Mouse (Mus musculus): ENCODE results near the gene Tnk1.

DNA sequence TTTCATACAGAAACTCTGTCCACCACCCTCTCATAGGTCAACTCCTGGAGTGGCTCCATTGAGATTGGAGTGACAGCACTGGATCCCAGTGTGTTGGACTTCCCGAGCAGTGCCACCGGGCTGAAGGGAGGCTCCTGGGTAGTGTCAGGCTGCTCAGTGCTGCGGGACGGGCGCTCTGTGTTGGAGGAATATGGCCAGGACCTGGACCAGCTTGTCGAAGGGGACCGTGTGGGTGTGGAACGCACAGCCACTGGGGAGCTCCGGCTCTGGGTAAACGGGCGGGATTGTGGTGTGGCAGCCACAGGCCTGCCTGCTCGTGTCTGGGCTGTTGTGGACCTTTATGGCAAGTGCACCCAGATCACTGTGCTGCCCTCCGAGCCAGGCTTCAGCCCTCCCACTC is 44.4 kb upstream of the Tnk1 start:
- TF ChIP-seq CTCF (IDR thresholded peaks at IDR 0.05; ENCODE audit: extremely low read depth, insufficient read depth, insufficient read length, insufficient replicate concordance): no peak
- TF ChIP-seq POLR2A (IDR thresholded peaks at IDR 0.05; ENCODE audit: low read depth, low read length): no peak
